ENCODE assay signal across 8 mouse cellular contexts in genomic region chr19:47454167-47455000, GRCm38 (mm10). TPM values are rescaled to one million over a fixed set of nuclear protein-coding genes. Genes with fewer than 3 reads are reported as not detected.
DNase-seq lines count a peak whose midpoint lies in the region; ATAC-seq and TF ChIP-seq lines count a peak whose summit lies in the region.

No protein-coding gene starts in this region.

- no peak for TF ChIP-seq CTCF in lung, embryonic 14.5 days (IDR thresholded peaks at IDR 0.05; ENCODE audit: low read depth)

- no peak overlapping the region for H3K9ac ChIP-seq in lung, embryonic 14.5 days
- H3K9ac ChIP-seq in embryonic facial prominence, embryonic 15.5 days, result no peak overlapping the region
- H3K9ac ChIP-seq in heart, embryonic 11.5 days (ENCODE audit: low read depth, low read length), result 0 out of 2 replicates have a peak overlapping the region, but pooled peaks have one; percentile 43
- peak overlapping the region; percentile 37; the same call in 1 of the 2 replicates for H3K9ac ChIP-seq in liver, embryonic 13.5 days

- H3K36me3 ChIP-seq in lung, embryonic 14.5 days (ENCODE audit: insufficient read depth), result no peaks in the 10 kb centered on the region
- H3K36me3 ChIP-seq in embryonic facial prominence, embryonic 15.5 days, result no peaks in the 10 kb centered on the region
- no peaks in the 10 kb centered on the region for H3K36me3 ChIP-seq in heart, embryonic 11.5 days (ENCODE audit: control insufficient read depth, insufficient read depth, low read length)
- no peaks in the 10 kb centered on the region for H3K36me3 ChIP-seq in liver, embryonic 13.5 days

- DNase-seq in lung, embryonic 14.5 days, result no peak
- no peak for DNase-seq in lung, adult 18-20 months
- no peak for DNase-seq in liver, embryonic 13.5 days
- DNase-seq in kidney, postnatal 10 days, result no peak
- DNase-seq in thymus, adult 18-20 months, result no peak
- no peak for DNase-seq in frontal cortex, postnatal 10 days (ENCODE audit: low spot score in 2 of 2)

- no peaks in the 10 kb centered on the region for H3K27me3 ChIP-seq in lung, embryonic 14.5 days (ENCODE audit: insufficient read depth, low read length)
- H3K27me3 ChIP-seq in embryonic facial prominence, embryonic 15.5 days, result no peaks in the 10 kb centered on the region
- H3K27me3 ChIP-seq in heart, embryonic 11.5 days (ENCODE audit: control insufficient read depth, insufficient read depth, low read length), result no peaks in the 10 kb centered on the region
- H3K27me3 ChIP-seq in liver, embryonic 13.5 days, result no peaks in the 10 kb centered on the region

- no peaks in the 10 kb centered on the region for H3K9me3 ChIP-seq in lung, embryonic 14.5 days (ENCODE audit: low read depth, low read length)
- no peaks in the 10 kb centered on the region for H3K9me3 ChIP-seq in embryonic facial prominence, embryonic 15.5 days (replicated peaks)
- H3K9me3 ChIP-seq in heart, embryonic 11.5 days (replicated peaks; ENCODE audit: control insufficient read depth, low read length), result no peaks in the 10 kb centered on the region
- no peaks in the 10 kb centered on the region for H3K9me3 ChIP-seq in liver, embryonic 13.5 days (replicated peaks)

- peaks cover 38% of the 10 kb centered on the region for H3K4me1 ChIP-seq in lung, embryonic 14.5 days (ENCODE audit: insufficient read depth)
- H3K4me1 ChIP-seq in embryonic facial prominence, embryonic 15.5 days, result peaks cover 66% of the 10 kb centered on the region
- peaks cover 88% of the 10 kb centered on the region for H3K4me1 ChIP-seq in heart, embryonic 11.5 days (ENCODE audit: control insufficient read depth, insufficient read depth, low read length)
- H3K4me1 ChIP-seq in liver, embryonic 13.5 days (replicated peaks), result peaks cover 92% of the 10 kb centered on the region

- no peak for ATAC-seq in lung, embryonic 14.5 days (ENCODE audit: insufficient read depth)
- peak; percentile 36; the same call in 1 of the 2 replicates for ATAC-seq in embryonic facial prominence, embryonic 15.5 days (ENCODE audit: insufficient number of reproducible peaks, low FRiP score, low TSS enrichment, low read depth)
- ATAC-seq in heart, embryonic 11.5 days (replicated peaks; ENCODE audit: insufficient number of reproducible peaks, low FRiP score, low TSS enrichment), result no peak
- ATAC-seq in liver, embryonic 13.5 days (ENCODE audit: low read depth), result no peak

- peak overlapping the region; percentile 21; the same call in 1 of the 2 replicates for H3K27ac ChIP-seq in lung, embryonic 14.5 days (ENCODE audit: low read depth)
- peak overlapping the region; percentile 77 for H3K27ac ChIP-seq in embryonic facial prominence, embryonic 15.5 days (replicated peaks)
- peak overlapping the region; percentile 88 for H3K27ac ChIP-seq in heart, embryonic 11.5 days (ENCODE audit: low read depth, low read length)
- H3K27ac ChIP-seq in liver, embryonic 13.5 days, result 0 out of 2 replicates have a peak overlapping the region, but pooled peaks have one; percentile 9

- no peak overlapping the region for H3K4me2 ChIP-seq in lung, embryonic 14.5 days
- H3K4me2 ChIP-seq in embryonic facial prominence, embryonic 15.5 days (replicated peaks), result no peak overlapping the region
- peak overlapping the region; percentile 47 for H3K4me2 ChIP-seq in heart, embryonic 11.5 days
- no peak overlapping the region for H3K4me2 ChIP-seq in liver, embryonic 13.5 days

- H3K4me3 ChIP-seq in lung, embryonic 14.5 days (ENCODE audit: low read depth, low read length), result no peak overlapping the region
- no peak overlapping the region for H3K4me3 ChIP-seq in embryonic facial prominence, embryonic 15.5 days (replicated peaks)
- H3K4me3 ChIP-seq in heart, embryonic 11.5 days (ENCODE audit: low read depth, low read length), result no peak overlapping the region
- H3K4me3 ChIP-seq in liver, embryonic 13.5 days (replicated peaks), result no peak overlapping the region

- 74% methylated on average over 11 of the region's 11 CpGs for WGBS in lung, embryonic 14.5 days
- 61% methylated on average over 11 of the region's 11 CpGs for whole genome bisulfite sequencing in embryonic facial prominence, embryonic 15.5 days
- 44% methylated on average over 11 of the region's 11 CpGs for WGBS in heart, embryonic 11.5 days (ENCODE audit: insufficient replicate concordance)
- 62% methylated on average over 11 of the region's 11 CpGs for WGBS in liver, embryonic 13.5 days (ENCODE audit: insufficient replicate concordance)

RNA-seq across cellular contexts. Expression of gene Sh3pxd2a, which starts 9.8 kb away (rescaled TPM):
- polyA plus RNA-seq in lung, embryonic 14.5 days (2014; fragmentation: Nextera tagmentation; extraction: Ambion mirVana), result 10.2 and 12.0 TPM in 2 replicates
- 15.8 and 16.0 TPM in 2 replicates for polyA plus RNA-seq in embryonic facial prominence, embryonic 15.5 days (2015; fragmentation: Nextera tagmentation; extraction: Ambion mirVana)
- polyA plus RNA-seq in heart, embryonic 11.5 days (2014; fragmentation: Nextera tagmentation; extraction: Ambion mirVana), result 6.9 and 10.1 TPM in 2 replicates
- polyA plus RNA-seq in liver, embryonic 13.5 days (2015; fragmentation: Nextera tagmentation; extraction: Ambion mirVana), result 0.54 and 0.62 TPM in 2 replicates

Comparison
In these comparisons a context has a peak if more than half of its experiments do, and no peak if none do; other contexts are left out.
1. H3K27ac ChIP-seq: peak in every context shown above with its lines; median percentile 88 in heart, embryonic 11.5 days; 77 in embryonic facial prominence, embryonic 15.5 days; 21 in lung, embryonic 14.5 days; 9 in liver, embryonic 13.5 days.
2. H3K9ac ChIP-seq: peak in heart, embryonic 11.5 days (single experiment) and liver, embryonic 13.5 days (single experiment); none in lung, embryonic 14.5 days (single experiment) and embryonic facial prominence, embryonic 15.5 days (single experiment).